Mouse (Mus musculus): Measurements from ENCODE around the gene AI182371.

The AI182371 gene

DNA sequence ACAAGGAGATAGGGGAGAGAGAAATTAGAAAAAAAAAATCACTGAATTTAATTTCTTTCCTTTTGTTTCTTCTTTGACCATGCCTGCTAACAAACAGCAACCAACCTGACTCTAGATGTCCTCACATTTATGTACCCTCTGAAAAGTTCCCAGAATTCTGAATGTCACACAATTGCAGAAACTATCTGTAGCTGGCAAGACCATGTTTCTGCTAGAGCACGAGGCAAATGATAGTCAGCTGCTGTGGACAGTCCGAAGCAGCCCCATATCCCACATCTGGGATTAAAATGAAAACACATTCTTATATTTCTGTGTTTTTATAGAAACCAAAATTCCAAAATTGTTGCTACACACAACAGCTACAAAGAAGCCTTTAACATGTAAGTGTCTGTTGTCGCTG, at the start of gene AI182371:
AI182371 (minus strand) TSS at position 101 of the 400 bp plus-strand sequence.
- no peak for DNase-seq

DNA sequence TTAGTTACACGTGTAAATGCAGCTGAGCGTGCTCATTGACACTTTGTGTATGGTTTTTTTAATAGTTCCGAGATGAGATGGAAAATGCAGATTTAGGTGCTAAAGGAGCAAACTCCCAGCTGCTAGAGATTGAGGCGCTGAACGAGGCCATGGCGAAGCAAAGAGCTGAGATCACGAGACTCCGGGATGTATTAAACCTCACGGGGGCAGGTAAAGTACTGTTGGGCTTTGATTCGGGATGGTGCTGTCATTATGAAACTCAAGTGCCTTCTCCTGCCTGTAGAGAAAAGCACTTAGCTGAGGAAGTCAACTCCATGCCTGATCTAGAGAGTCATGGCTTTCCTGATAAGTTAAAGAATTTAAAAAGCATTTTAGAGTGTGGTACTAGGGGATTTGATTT, 47.5 kb upstream of the AI182371 start:
- no peak for DNase-seq

DNA sequence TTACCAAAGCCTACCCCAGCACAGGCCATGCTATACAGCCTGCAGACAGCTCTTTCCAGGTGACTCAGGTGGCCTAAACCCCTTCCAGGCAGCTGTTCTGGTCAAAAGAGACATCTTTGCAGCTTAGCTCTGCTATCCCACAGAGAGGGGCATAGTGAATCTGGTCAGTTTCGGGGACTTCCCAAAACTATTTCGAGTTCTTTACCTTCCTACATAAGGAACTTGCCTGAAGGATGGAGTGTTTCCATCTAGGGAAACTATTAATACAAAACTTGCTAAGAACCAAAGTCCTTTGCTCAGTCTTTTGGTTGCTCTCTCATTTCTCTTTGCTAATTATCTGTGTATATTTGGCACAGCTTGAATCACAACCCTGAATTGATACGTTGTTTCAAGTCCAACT, 40.3 kb upstream of the AI182371 start:
- DNase-seq = no peak

DNA sequence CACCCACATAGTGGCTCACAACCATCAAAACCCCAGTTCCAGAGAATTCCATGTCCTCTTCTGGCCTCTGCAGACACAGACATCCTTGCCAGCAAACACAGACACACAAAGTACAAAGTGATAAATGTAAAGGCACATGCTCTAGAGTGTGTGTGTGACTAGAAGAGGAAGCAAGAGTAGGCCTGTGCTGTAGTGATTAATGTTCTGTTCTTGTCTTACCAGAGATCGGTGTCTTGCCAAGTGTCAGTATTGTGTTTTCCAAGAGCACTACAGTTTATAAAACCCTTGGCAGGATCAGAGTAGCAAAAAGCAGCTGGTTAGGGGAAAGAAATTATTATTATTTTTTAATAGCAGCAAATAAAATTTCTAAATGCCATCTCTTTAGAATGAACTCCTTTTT, 37.2 kb upstream of the AI182371 start:
- DNase-seq = no peak

DNA sequence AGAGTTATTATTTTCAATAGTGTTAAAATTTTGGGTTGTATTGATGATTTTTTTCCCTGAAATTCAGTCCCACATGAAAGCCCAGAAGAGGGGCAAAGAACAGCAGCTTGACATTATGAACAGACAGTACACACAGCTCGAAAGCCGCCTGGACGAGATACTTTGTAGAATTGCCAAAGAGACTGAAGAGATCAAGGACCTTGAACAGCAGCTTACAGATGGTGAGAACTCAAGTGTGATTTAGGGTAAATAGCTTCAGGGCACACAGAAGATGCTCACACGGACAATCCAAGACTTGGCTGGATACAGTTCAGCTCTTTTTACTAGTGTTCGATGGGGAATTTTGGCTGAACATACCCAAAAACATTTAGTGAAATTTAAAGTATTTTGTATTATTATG, 32.5 kb upstream of the AI182371 start:
- no peak for DNase-seq

DNA sequence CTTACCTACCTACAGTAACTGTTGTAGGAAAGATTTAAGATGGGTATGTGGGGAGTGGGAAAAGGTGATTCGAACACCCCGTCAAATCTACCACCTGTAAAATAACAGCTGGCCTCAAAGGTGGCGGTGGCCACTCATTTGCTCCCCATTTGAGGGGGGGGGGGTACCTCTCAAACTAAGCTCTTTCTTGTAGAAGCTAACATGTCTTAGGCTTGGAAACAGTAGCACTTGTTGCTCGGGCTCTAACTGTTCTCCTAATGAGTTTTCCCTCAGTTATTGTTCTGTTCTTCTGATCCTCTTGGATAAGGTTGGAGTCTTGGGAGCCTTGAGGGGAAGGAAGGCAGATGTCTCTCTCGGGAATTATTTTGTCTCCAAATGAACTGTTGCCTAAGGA, 31.3 kb upstream of the AI182371 start:
- no peak for DNase-seq

DNA sequence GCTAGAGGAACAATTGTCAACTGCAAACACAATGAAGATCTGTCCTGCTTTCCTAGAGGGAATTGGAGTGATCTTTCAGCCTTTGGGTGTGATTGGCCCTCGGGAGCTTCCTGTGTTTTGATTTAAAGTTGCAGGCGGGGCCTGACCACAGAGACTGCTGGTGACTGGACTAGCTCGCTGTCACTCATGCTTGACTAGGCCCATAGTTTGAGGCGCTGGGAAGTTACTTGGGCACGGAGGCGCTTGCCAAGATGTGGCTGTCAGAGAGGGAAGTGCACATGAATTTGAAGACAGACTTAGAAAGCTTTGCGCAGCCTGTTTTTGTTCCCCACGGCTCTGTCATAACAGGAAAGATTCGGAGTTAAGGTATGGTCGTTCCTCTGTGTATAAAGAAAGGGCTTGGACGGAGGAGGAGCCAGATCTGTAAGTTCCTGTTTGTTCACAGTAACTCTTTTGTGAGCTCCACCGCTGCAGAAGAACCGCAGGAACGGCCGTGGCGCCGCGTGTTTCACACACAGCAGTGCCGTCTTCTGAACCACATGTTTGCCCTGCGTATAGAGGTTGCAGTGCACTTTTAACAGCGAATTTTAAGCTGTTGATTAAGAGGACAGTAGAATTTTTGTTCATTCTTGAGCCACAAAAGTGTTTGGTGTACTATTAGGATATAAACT, 30.8 kb upstream of the AI182371 start:
- peak; percentile 92 for DNase-seq

DNA sequence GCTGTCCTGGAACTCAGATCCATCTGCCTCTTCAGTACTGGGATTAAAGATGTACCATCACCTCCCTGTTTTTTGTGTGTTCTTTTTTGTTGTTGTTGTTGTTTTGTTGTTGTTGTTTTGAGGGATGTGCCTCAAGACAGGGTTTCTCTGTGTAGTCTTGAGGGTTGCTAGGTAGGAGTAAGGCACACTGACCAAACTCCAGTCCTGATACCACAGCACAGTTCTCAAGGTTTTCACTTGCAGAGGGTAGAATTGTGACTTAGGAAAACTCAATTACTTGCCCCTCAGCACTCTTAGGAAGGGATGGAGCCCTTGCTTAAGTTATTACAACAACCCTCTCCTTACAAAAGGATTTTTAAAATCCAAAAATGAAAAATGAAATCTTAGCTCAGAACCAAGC, 30.1 kb upstream of the AI182371 start:
- no peak for DNase-seq

DNA sequence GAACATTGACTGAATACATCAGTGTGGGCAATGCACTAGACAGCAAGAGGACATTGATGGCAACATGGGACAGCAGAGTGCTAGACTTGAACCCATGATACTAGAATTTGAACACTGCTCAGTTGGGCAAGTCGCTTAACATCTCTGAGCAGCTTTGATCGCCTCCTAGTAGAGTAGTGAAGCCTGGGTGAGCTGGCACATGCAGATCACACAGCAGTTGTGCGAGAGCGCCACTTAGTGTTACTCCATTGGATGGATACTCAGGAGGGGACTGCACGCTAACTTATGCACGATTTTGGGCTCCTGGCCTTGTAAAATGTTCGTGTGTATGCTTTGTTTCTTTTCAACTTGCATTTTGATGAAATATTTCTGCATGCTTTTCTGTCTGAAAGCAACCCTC, 23.4 kb upstream of the AI182371 start:
- peak; percentile 10 for DNase-seq

DNA sequence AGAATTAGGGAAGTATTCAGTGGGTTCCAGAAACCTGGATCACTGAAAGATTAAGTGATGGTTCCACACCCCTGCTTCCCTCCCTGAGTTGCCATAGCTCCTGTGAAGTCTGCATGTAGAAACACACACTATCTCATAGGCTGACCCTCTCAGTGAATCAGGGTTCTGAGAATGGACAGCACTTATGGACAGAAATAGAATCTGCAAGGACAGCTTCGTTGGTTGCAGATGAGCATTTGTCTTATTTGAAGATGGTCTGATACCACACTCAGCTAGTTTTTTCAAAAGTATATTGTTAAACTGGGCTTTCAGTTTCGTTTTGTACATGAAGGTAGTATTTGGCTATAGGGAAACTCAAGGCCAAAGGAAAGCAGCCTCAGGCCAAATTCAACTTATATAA, 9.2 kb upstream of the AI182371 start:
- no peak for DNase-seq

DNA sequence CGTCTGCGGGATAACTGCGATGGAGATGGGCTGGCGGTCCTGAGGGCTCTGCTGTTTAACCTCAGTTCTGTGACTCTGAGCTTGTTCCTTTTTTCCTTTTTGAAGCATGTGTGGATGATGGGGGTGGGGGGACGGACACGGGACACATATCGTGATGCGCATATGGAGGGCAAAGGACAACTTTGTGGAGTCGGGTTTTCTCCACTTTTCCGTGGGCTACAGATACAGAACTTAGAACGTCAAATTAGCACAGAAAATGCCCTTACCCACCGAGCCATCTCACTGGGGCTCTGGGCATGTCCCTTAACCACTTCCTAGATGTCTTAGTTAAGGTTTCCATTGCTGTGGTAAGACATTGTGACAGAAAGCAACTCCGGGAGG, 8.6 kb upstream of the AI182371 start:
- DNase-seq = no peak

DNA sequence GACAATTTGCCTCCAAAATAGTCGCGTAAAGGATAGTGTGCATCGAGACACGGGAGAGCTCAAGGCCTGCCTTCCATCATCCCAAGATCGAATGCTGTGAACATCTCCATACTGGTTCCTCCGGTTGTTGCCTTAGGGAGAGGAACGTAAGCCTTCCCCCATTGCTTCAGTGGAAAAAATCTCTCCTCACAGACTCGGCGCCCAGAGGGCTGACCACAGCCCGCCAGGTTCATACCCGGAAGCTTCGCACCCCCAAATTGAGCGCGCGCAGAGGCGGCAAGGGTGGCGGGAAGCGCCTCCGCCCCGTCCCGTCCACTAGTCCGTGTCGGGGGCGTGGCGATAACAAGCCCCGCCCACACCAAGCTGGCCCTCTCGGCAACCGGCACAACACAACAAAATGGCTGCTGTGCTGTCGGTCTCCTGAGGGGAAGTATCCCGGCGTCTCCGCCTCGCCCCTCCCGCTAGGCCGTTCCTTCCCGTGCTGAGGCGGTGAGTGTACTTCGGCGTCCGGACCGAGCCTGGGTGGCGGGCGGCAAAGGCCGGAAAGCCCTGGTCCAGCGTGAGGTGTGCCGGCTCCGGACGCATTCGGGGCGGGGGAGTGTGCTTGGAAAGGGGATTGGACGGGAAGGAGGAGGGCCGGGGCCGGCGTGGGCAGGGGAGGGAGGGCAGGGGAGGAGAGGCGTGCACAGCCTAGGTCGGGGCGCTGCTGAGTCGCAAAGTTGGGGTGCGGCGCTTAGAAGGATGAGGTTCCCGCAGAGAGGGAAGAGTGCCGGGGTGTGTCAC, 8.0 kb upstream of the AI182371 start, which contains the start of gene Cntrl:
Cntrl (plus strand) TSS at position 352 of the 783 bp plus-strand sequence.
- peak; percentile 94 for DNase-seq

DNA sequence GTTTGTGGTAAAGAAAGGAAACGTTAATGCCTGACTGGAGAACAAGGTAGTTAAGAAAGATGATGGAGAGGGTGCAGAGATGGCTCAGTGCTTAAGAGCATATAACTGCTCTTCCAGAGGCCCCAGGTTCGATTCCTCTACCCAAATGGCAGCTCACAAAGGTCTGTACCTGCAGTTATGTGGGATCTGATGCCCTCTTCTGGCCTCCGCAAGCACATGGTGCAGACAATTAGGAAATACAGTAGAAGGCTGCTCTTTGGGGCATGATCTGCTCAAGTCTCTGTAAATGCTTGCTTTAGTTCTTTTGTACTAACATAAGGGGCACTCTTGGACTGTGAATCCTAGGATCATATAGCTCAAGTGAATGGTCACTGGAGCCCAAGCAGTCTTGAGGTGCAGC, 7.4 kb upstream of the AI182371 start:
- DNase-seq = peak; percentile 28

DNA sequence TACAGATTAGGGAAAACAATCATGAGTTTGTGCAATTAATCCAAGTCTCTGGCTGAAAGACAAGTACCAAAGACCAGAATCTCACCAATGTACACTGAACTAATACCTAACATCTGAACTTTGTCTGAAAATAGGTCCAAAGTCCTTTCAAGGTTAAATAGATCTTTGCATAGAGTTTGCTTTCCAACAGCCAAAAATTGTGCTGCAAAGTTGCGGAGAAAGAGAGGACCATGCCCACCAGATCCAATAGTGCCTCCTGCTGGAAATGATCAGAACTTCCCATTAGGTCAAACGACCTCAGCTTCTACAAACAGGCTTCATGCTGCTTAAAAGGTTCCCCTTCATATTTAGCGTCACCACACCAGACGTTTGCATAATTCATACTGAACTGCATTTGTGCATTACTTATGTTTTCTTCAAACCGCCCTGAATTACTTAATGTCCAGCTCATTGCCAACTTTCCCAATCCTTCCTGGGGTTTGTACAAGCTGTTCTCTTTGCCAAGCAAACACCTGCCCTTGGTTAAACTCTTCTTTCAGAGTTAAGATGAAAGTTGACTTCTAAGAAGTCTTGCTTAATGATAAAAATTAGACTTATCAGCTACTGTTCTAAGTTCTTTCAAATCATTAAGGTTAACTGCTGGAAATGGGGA, 6.8 kb upstream of the AI182371 start:
- DNase-seq = peak; percentile 9

DNA sequence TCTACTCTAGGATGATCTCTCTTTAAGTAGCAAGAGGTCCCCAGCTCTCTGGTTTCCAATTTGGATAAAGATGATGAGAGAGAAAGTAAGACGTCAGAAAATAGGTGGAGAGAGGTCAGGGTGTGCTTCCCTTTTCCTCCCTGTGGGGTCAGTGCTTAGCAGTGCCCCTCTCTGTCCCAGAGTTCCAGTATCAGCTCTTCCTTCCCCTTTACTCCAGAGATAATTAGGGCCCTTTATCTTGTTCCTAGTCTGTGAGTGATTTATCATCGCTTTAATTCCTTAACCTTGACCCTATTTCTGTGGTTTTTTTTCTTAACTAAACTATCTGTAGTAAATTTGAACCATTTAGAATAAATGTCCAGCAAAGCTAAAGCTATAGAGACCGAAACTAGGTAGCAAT, 3.5 kb upstream of the AI182371 start:
- no peak for DNase-seq

DNA sequence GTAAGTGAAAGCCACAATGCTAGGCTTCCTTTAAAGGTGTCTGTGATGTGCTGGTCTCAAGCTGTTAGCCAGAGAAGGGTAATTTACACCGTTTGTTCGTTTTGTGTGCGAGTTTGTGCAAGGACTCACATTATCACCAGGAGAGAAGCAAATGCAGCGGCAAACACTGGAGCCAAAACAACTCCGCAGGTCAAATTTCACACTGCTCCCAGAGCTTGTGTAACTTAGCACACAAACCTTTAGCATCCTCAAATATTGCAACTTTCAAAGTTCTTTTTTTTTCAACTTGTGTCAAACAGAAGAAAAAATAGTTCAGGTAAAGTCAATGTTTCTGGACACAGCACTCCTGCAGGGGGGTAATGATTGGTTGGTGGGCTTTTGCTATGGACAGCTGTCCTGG, 2.2 kb upstream of the AI182371 start:
- DNase-seq = no peak

DNA sequence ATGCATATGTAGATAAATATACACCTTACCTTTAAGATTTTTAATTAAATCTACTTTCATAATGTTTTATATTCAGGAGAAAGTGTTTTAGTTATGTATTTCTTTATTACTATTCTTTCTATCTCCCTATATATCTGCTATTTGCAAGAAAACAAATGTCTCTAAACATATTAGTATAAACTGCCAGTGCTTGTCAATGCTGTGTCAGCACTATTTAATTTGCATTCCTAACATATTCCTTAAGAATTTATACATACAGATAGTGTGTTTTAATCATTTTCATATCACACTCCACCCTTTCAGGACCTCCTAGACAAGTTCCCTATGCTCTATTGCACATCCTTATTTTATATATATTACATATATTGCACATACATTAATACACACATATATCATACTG, 1.4 kb upstream of the AI182371 start:
- DNase-seq = no peak

DNA sequence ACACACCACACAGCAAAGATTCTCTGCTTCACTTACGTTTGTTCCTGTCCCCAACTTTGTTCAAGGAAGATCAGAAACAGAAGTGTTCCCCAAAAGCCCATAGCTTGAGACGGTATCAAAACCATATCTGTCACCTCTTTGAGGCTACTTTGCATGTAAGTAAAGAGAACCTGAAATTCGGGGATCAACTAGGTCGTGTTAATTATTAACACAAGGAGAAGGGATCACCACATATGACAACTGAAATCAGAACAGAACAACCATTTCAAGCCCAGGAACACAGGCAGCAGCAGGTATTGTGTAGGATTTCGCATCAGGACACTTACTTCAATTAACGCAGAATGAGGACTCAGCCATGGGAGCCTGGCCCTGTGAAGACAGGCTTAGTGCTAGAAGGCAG, 814 bp downstream of the AI182371 start:
- DNase-seq = no peak

DNA sequence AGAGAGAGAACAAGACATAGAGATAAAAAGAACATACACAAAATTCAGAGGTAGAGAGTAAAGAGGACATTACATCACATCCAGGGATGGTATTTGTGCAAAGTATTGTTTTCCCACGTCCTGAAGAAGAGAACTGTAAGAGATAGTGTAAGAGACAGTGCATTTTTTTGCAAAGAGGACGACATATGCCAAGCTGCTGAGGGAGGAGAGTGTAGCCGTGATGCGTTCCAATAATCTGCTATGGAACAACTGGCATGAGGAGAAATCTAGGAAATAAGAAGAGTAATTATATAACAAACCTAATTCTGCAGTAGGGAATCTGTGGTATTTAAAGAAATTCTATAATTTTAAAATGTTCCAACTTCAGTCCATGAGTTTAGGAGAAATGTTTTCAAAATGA, 13.9 kb downstream of the AI182371 start:
- DNase-seq = no peak

DNA sequence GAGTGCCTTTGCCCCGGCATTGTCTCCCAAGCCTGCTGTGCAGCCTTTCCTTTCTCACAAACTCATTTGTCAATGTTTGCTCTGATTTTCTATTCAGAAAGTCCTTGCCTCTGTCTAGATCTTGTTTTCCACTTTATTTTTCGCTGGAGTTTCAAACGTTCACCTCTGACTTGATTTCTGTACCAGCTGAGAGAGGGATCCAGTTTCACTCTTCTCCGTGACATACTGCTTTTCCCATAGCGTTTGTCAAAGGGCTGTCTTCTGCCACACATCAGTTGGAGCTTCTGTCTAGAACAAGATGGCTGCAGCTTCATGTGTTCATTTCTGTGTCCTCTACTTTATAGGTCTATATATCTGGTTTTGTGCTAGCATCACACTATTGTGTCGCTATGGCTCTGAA, 22.2 kb downstream of the AI182371 start:
- no peak for DNase-seq

DNA sequence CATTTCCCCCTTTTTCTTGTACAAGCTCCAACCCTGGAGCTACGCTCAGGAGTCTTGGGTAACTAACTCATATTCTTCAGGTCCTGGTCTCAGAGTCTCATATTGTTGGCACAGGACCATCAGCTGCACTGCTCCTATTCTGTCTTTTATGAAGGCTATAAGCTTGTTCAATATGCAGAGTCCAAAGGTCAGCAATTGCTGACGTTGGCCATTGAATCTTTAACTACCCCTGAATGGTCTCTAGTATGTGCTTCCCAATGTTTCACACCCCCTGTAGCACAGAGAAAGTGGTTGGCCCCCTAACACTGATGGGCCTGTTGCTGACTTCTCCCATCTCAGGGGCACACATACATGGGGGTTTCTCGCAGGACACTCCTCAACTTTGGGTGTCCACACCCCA, 27.0 kb downstream of the AI182371 start:
- no peak for DNase-seq

DNA sequence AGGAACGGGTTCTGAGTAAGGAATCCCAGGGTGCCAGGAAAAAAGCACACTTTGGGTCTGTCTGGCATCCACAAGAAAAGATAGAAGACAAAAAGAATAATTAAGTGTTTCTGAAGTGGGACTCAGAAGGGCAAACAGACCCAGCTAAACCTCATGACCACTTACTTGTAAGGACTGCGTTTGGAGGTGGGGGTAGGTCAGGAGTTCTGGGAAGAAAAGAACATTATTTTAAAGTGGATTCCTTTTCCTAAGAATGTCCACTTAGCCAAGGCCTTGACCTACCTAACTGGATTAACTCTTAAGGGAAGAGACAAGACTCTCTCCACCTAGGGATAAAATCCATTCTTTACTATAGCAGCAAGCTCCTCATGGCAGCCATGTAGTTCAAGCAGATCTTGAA, 28.8 kb downstream of the AI182371 start:
- DNase-seq = no peak

DNA sequence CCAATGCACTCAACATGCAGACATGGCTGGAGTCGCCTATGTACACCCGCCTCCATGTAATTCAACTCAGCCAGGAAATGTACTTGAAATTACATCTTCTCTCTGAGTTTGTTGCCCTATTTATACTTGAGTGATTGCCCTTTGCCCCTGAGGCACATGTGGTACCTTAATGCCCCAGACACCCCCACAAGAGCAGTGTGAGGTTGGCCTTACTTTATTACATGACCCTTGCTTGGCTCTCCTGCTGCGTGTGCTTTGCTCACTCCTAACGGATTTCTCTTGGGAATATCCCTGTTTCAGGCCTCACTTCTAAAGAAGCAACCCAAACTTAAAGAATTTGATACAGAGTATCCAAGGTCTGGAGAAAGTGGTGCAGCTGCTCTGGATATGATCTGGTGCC, 31.1 kb downstream of the AI182371 start:
- DNase-seq = no peak

DNA sequence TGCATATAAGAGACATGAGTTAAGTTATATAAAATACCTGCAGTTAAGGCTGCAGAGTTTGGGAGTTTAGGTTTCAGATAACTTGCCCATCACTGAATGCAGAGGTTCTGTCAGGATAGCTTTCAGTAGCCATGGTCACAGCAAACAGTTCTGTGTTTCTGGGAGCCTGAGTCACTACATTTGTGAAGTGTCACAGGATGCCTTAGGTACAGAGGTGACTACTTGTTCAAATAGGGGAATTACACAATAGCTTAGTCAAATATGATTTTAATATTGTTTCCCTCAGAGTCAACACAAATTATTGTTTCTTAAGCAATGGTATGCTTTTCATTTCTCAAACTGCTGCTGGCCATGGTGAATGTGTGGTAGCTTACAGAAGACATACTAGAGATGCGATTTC, 32.2 kb downstream of the AI182371 start:
- DNase-seq = no peak
